Mouse (Mus musculus) erythroid progenitor cell, adult 5-6 weeks (primary cell): ENCODE measurements around the gene Sprr2a3. TPM values are rescaled to one million over a fixed set of nuclear protein-coding genes. Genes with fewer than 3 reads are reported as not detected.

ENCODE experiments used
- ATAC-seq: replicated peaks from 2 replicates; pipeline ENCODE4 v1.8.0; 2016; ENCODE audit warnings: moderate number of reproducible peaks, mild to moderate bottlenecking, moderate TSS enrichment, inconsistent platforms; ENCODE audit not compliant: poor library complexity, low FRiP score, severe bottlenecking
- total RNA-seq, 2 experiments: library from RNA; stranded (forward) in 1 of 2; stranded (reverse) in 1 of 2; fragments of 150-400 nt in 1 of 2; fragments of 186-747, 209-891 nt in 1 of 2; gene quantifications; 2 replicates each; pipeline versions ENCODE4 v1.2.3 to v1.2.4; 2015 to 2017; ENCODE audit warnings: low replicate concordance in 2 of 2

Gene Sprr2a3
- total RNA-seq, 2 experiments from 2014 or later, result not detected

- ATAC-seq, result no peak
Observed at GRCm38 (mm10) chr3:92338840-92339239, 53.6 kb downstream of the Sprr2a3 start, which contains the start of gene Sprr2d. Sprr2d (plus strand) TSS chr3:92339140.

Other genes starting within 250 kb of the Sprr2a3 start
- not detected in 2 replicates for gene Lor, start 202.3 kb upstream of the Sprr2a3 start, total RNA-seq (2015; ENCODE audit: low replicate concordance)
- not detected in 2 replicates for gene Lor, start 202.3 kb upstream of the Sprr2a3 start, total RNA-seq (2017; ENCODE audit: low replicate concordance)
- gene Prr9, start 161.5 kb upstream of the Sprr2a3 start, total RNA-seq (2015; ENCODE audit: low replicate concordance), result not detected in 2 replicates
- 0.64 TPM in 1 of 2 replicates, not detected in the other for gene Prr9, start 161.5 kb upstream of the Sprr2a3 start, total RNA-seq (2017; ENCODE audit: low replicate concordance)
- gene Lelp1, start 142.7 kb upstream of the Sprr2a3 start, total RNA-seq (2015; ENCODE audit: low replicate concordance), result not detected in 2 replicates
- not detected in 2 replicates for gene Lelp1, start 142.7 kb upstream of the Sprr2a3 start, total RNA-seq (2017; ENCODE audit: low replicate concordance)
- not detected in 2 replicates for gene Sprr2a1, start 69.6 kb upstream of the Sprr2a3 start, total RNA-seq (2015; ENCODE audit: low replicate concordance)
- not detected in 2 replicates for gene Sprr2a1, start 69.6 kb upstream of the Sprr2a3 start, total RNA-seq (2017; ENCODE audit: low replicate concordance)
- not detected in 2 replicates for gene Sprr2a2, start 69.5 kb upstream of the Sprr2a3 start, total RNA-seq (2015; ENCODE audit: low replicate concordance)
- gene Sprr2a2, start 69.5 kb upstream of the Sprr2a3 start, total RNA-seq (2017; ENCODE audit: low replicate concordance), result 0.77 TPM in 1 of 2 replicates, not detected in the other
- gene Sprr2b, start 31.2 kb downstream of the Sprr2a3 start, total RNA-seq (2015; ENCODE audit: low replicate concordance), result not detected in 2 replicates
- not detected in 2 replicates for gene Sprr2b, start 31.2 kb downstream of the Sprr2a3 start, total RNA-seq (2017; ENCODE audit: low replicate concordance)
- not detected in 2 replicates for gene Sprr2d, start 53.7 kb downstream of the Sprr2a3 start, total RNA-seq (2015; ENCODE audit: low replicate concordance)
- not detected in 2 replicates for gene Sprr2d, start 53.7 kb downstream of the Sprr2a3 start, total RNA-seq (2017; ENCODE audit: low replicate concordance)
- not detected in 2 replicates for gene Sprr2e, start 66.7 kb downstream of the Sprr2a3 start, total RNA-seq (2015; ENCODE audit: low replicate concordance)
- gene Sprr2e, start 66.7 kb downstream of the Sprr2a3 start, total RNA-seq (2017; ENCODE audit: low replicate concordance), result not detected in 2 replicates
- not detected in 2 replicates for gene Sprr2f, start 79.8 kb downstream of the Sprr2a3 start, total RNA-seq (2015; ENCODE audit: low replicate concordance)
- gene Sprr2f, start 79.8 kb downstream of the Sprr2a3 start, total RNA-seq (2017; ENCODE audit: low replicate concordance), result not detected in 2 replicates
- gene Sprr2h, start 100.3 kb downstream of the Sprr2a3 start, total RNA-seq (2015; ENCODE audit: low replicate concordance), result not detected in 2 replicates
- not detected in 2 replicates for gene Sprr2h, start 100.3 kb downstream of the Sprr2a3 start, total RNA-seq (2017; ENCODE audit: low replicate concordance)
- gene Sprr2i, start 122.6 kb downstream of the Sprr2a3 start, total RNA-seq (2015; ENCODE audit: low replicate concordance), result not detected in 2 replicates
- not detected in 2 replicates for gene Sprr2i, start 122.6 kb downstream of the Sprr2a3 start, total RNA-seq (2017; ENCODE audit: low replicate concordance)
- gene Sprr2j-ps, start 132.7 kb downstream of the Sprr2a3 start, total RNA-seq (2015; ENCODE audit: low replicate concordance), result not detected in 2 replicates
- gene Sprr2j-ps, start 132.7 kb downstream of the Sprr2a3 start, total RNA-seq (2017; ENCODE audit: low replicate concordance), result not detected in 2 replicates
- 2.1 and 8.6 TPM in 2 replicates for gene Gm9774, start 144.0 kb downstream of the Sprr2a3 start, total RNA-seq (2015; ENCODE audit: low replicate concordance)
- 2.3 and 3.0 TPM in 2 replicates for gene Gm9774, start 144.0 kb downstream of the Sprr2a3 start, total RNA-seq (2017; ENCODE audit: low replicate concordance)
- gene Sprr2k, start 147.2 kb downstream of the Sprr2a3 start, total RNA-seq (2015; ENCODE audit: low replicate concordance), result not detected in 2 replicates
- gene Sprr2k, start 147.2 kb downstream of the Sprr2a3 start, total RNA-seq (2017; ENCODE audit: low replicate concordance), result not detected in 2 replicates
- gene Sprr1b, start 153.4 kb downstream of the Sprr2a3 start, total RNA-seq (2015; ENCODE audit: low replicate concordance), result not detected in 2 replicates
- gene Sprr1b, start 153.4 kb downstream of the Sprr2a3 start, total RNA-seq (2017; ENCODE audit: low replicate concordance), result not detected in 2 replicates
- not detected in 2 replicates for gene Sprr3, start 173.3 kb downstream of the Sprr2a3 start, total RNA-seq (2015; ENCODE audit: low replicate concordance)
- not detected in 2 replicates for gene Sprr3, start 173.3 kb downstream of the Sprr2a3 start, total RNA-seq (2017; ENCODE audit: low replicate concordance)
- gene Sprr1a, start 200.5 kb downstream of the Sprr2a3 start, total RNA-seq (2015; ENCODE audit: low replicate concordance), result not detected in 2 replicates
- gene Sprr1a, start 200.5 kb downstream of the Sprr2a3 start, total RNA-seq (2017; ENCODE audit: low replicate concordance), result not detected in 2 replicates
- not detected in 2 replicates for gene Sprr4, start 215.1 kb downstream of the Sprr2a3 start, total RNA-seq (2015; ENCODE audit: low replicate concordance)
- not detected in 2 replicates for gene Sprr4, start 215.1 kb downstream of the Sprr2a3 start, total RNA-seq (2017; ENCODE audit: low replicate concordance)
- not detected in 2 replicates for gene 2310046K23Rik, start 249.1 kb downstream of the Sprr2a3 start, total RNA-seq (2015; ENCODE audit: low replicate concordance)
- not detected in 2 replicates for gene 2310046K23Rik, start 249.1 kb downstream of the Sprr2a3 start, total RNA-seq (2017; ENCODE audit: low replicate concordance)